Mouse (Mus musculus) hindbrain, embryonic 14.5 days (tissue): ENCODE measurements at regions not wholly inside any gene's neighbourhood (a gene's known extent, or its start where the extent isn't known, plus 50 kb on each side); places are given as distances from the start of the nearest gene placed in this dataset.

Experiments
- ATAC-seq: fragments of 200-750 bp; cut with Nextera tagmentation; 2 replicates; pipeline ENCODE4 v1.8.0; 2017; ENCODE audit warnings: moderate number of reproducible peaks, mild to moderate bottlenecking, moderate TSS enrichment, moderate library complexity; ENCODE audit not compliant: low FRiP score
- DNase-seq: peaks from one replicate; pipeline ENCODE4 v3.0.0-alpha.2; 2015; ENCODE audit warnings: low spot score
- H3K27ac ChIP-seq: fragments of 300-500 bp; sonication (generic); 2 replicates; pipeline ENCODE4 v1.5.1; 2014; ENCODE audit warnings: mild to moderate bottlenecking, moderate library complexity
- H3K27me3 ChIP-seq: fragments of 300-500 bp; sonication (generic); 2 replicates; pipeline ENCODE4 v1.6.1; 2014; ENCODE audit warnings: mild to moderate bottlenecking, low read length, mixed read lengths; ENCODE audit not compliant: control insufficient read depth, insufficient read depth
- H3K36me3 ChIP-seq: fragments of 300-500 bp; sonication (generic); replicated peaks from 2 replicates; pipeline ENCODE4 v1.6.1; 2014; ENCODE audit not compliant: control insufficient read depth, insufficient read depth
- H3K4me1 ChIP-seq: fragments of 300-500 bp; sonication (generic); replicated peaks from 2 replicates; pipeline ENCODE4 v1.6.1; 2014; ENCODE audit warnings: antibody characterized with exemption, low read length, mixed read lengths; ENCODE audit not compliant: control insufficient read depth, insufficient read depth
- H3K4me2 ChIP-seq: fragments of 300-500 bp; sonication (generic); replicated peaks from 2 replicates; pipeline ENCODE4 v1.6.1; 2014; ENCODE audit warnings: mild to moderate bottlenecking, moderate library complexity
- H3K4me3 ChIP-seq: fragments of 300-500 bp; sonication (generic); replicated peaks from 2 replicates; pipeline ENCODE4 v1.5.1; 2014; ENCODE audit warnings: mild to moderate bottlenecking, low read length
- H3K9ac ChIP-seq: fragments of 300-500 bp; sonication (generic); 2 replicates; pipeline ENCODE4 v1.6.1; 2014
- H3K9me3 ChIP-seq: fragments of 300-500 bp; sonication (generic); 2 replicates; pipeline ENCODE4 v1.6.1; 2016; ENCODE audit warnings: low read length; ENCODE audit not compliant: control insufficient read depth
- WGBS: fragments of 180-500 bp; shearing (Covaris S2); extraction: QIAGEN DNeasy Blood & Tissue Kit; methylation state at CpG from one replicate; pipeline ENCODE4 v1.1.7; 2014; 5-methylcytosine and 5-hydroxymethylcytosine counted together

DNA sequence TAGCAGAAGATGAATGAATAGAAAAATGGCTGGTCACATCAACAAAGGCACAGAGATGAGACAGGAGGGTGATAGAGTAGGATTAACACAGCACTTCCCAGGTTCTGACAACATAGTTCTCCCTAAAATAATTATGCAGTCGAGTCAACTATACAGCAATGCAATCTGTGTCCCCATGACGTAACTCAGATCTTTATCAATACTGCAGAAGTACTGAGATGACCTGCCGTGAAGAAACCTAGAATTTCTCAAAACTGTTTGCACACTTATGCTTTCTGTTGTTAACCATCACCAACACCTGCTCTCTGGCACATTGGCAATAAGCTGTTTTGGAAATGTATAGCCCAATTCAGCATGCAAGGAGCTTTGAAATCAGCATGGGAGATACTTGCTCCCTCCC, 52.8 kb upstream of the Nampt start:
- Histone ChIP-seq H3K4me3 (no peak overlapping the region), H3K27me3 (no peaks in the 10 kb centered on the region), H3K27ac (no peak overlapping the region), H3K9ac (no peak overlapping the region), H3K36me3 (no peaks in the 10 kb centered on the region), H3K4me1 (no peaks in the 10 kb centered on the region), H3K4me2 (no peak overlapping the region), H3K9me3 (no peaks in the 10 kb centered on the region)
- WGBS: 87% methylated on average over 3 of the region's 3 CpGs
- no peak for DNase-seq
- no peak for ATAC-seq

DNA sequence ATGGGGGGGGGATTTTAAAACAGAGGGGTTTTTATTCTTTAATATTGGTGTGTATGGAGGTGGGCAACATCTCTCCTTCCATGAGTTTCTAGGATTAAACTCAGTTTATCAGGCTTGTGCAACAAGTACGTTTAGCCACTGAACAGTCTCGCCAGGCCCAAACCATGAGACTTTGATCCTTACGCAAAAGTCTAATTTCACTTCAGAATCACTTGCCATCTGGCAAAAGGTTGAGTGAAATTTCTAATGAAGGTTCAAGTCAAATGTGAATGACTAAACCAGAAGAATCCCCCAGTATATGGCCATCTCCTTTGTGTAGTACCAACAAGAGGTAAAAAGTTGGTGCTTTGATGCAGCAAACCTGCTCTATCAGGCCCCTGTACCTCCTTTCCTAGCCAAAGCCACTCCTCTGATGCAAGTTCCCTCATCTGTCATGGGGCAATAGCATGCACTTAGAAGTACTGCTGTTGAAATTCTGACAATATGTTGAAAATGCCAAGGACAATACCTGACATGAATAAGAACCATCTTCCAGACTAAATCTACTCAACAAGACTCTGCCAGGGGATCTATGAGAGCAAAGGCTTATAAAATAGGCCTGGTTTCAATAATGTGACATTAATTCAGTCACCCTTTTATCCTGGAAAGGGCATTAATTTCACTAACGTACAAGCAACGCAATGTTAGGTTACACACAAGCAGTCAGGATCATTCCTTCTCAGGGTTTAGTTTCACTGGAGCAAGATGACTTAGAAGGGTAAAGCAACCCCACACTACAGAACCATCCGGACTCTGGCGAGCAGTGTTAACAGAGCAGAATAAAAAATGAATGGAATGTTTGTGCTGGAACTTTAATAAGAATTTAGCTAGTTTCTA, 51.9 kb upstream of the Nampt start:
- Histone ChIP-seq H3K27me3 (no peaks in the 10 kb centered on the region), H3K4me1 (no peaks in the 10 kb centered on the region), H3K4me3 (no peak overlapping the region), H3K9me3 (no peaks in the 10 kb centered on the region), H3K27ac (no peak overlapping the region), H3K36me3 (no peaks in the 10 kb centered on the region), H3K9ac (no peak overlapping the region), H3K4me2 (no peak overlapping the region)
- 92% methylated on average over 7 of the region's 7 CpGs for WGBS
- DNase-seq: no peak
- no peak for ATAC-seq

DNA sequence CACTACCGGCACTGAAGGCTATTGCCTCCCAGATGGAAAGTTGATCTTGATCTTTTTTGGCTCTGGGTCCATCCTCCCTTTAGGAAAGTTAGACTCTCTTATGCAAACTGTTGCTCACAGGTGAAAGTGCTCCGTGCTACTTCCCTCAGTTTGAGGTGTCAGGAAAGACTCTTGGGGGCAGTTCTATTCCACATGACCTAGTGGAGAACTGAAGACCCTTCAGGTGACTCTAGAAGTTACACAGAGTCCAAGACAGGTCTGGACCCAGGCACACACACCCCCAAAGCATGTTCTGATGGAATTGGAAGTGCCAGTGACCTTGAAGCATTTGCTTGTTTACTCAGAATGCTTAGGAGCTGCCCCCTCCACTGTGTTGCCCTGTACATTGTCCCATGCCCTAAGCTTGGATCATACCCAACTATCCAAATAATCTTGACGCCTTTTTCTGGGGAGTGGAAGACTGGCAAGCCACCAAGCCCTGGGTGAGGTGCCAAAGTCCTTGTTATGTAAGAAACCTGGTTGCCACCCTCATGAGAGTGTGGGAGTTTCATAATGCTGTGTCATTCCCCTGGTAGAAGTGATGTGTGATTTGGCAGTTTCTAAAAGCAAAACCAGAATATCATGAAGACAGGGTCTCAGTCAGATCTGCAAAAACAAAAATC, 51.1 kb upstream of the Nampt start:
- no peaks in the 10 kb centered on the region for H3K9me3 ChIP-seq
- H3K4me1 ChIP-seq: no peaks in the 10 kb centered on the region
- no peaks in the 10 kb centered on the region for H3K36me3 ChIP-seq
- no peak for ATAC-seq
- H3K27me3 ChIP-seq: no peaks in the 10 kb centered on the region
- no peak overlapping the region for H3K4me3 ChIP-seq
- no peak overlapping the region for H3K4me2 ChIP-seq
- H3K27ac ChIP-seq: no peak overlapping the region
- WGBS: 85% methylated on average over 3 of the region's 3 CpGs
- no peak for DNase-seq
- no peak overlapping the region for H3K9ac ChIP-seq

DNA sequence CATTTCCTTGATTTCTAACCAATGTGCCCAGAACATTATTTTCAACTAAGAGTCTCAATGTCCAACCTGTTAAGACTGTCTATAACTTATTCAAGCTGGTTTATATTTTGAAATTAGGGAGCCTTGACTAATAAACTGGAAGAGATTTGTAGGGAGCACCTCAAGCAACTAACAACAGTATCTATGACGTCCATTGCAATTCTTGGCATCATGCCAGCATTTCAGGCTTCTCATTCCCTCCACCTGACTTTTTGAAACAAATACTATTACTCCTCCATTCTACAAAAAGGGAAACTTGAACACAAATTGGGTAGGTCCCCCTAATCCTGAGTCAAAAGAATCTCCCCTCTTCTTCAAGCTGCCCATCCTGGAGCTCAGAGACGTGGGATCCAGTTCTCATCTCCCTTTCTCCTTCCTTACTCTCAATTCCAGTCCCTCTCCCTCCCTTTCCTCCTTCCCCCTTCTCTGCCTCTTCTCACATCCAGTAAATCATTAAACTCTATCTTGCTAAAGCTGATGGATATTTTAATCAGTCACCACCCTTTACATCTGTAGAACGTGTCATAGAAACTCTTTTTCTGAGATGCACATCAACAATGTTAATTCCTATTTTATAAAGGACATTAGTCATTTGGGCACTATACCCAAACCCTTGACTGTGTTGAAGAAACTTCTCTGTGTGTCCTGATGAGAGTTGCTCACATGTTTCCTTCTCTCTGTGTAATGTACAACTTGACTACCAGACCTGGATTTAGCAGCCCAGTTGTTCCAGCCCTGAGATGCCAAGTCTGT, 50.4 kb upstream of the Nampt start:
- no peak overlapping the region for H3K4me2 ChIP-seq

More for the DNA sequence above, 50.4 kb upstream of the Nampt start:
- 68% methylated on average over 3 of the region's 3 CpGs for WGBS
- Histone ChIP-seq H3K4me3 (no peak overlapping the region), H3K27me3 (no peaks in the 10 kb centered on the region), H3K36me3 (no peaks in the 10 kb centered on the region), H3K4me1 (no peaks in the 10 kb centered on the region), H3K9ac (no peak overlapping the region), H3K27ac (no peak overlapping the region), H3K9me3 (no peaks in the 10 kb centered on the region)
- ATAC-seq (no peak), DNase-seq (no peak)
